Mouse (Mus musculus): ENCODE results near the gene Insr.

Insr gene

GRCm38 (mm10) chr8:3275189-3275588, 4.2 kb downstream of the Insr start:
- DNase-seq (ENCODE audit: low read depth): no peak

- no peak for DNase-seq (ENCODE audit: low read depth)
Observed at GRCm38 (mm10) chr8:3273799-3274198, 5.6 kb downstream of the Insr start.

- peak; percentile 34 for DNase-seq (ENCODE audit: low read depth)
Observed at GRCm38 (mm10) chr8:3267449-3267761, 12.0 kb downstream of the Insr start.

- no peak for DNase-seq (ENCODE audit: low read depth)
Observed at GRCm38 (mm10) chr8:3266686-3267448, 12.6 kb downstream of the Insr start.

GRCm38 (mm10) chr8:3265182-3265581, 14.2 kb downstream of the Insr start:
- DNase-seq (ENCODE audit: low read depth): no peak

- DNase-seq (ENCODE audit: low read depth): no peak
Observed at GRCm38 (mm10) chr8:3262779-3263178, 16.6 kb downstream of the Insr start.

GRCm38 (mm10) chr8:3261101-3261500, 18.3 kb downstream of the Insr start:
- no peak for DNase-seq (ENCODE audit: low read depth)

- DNase-seq (ENCODE audit: low read depth): peak; percentile 88
Observed at GRCm38 (mm10) chr8:3260127-3260811, 19.1 kb downstream of the Insr start.

- no peak for DNase-seq (ENCODE audit: low read depth)
Observed at GRCm38 (mm10) chr8:3256147-3256940, 23.1 kb downstream of the Insr start.

GRCm38 (mm10) chr8:3255321-3255720, 24.1 kb downstream of the Insr start:
- DNase-seq (ENCODE audit: low read depth): no peak

- DNase-seq (ENCODE audit: low read depth): peak; percentile 38
Observed at GRCm38 (mm10) chr8:3253179-3253578, 26.2 kb downstream of the Insr start.

- DNase-seq (ENCODE audit: low read depth): no peak
Observed at GRCm38 (mm10) chr8:3252665-3253064, 26.8 kb downstream of the Insr start.

GRCm38 (mm10) chr8:3251101-3251500, 28.3 kb downstream of the Insr start:
- peak; percentile 65 for DNase-seq (ENCODE audit: low read depth)

GRCm38 (mm10) chr8:3249886-3250285, 29.5 kb downstream of the Insr start:
- DNase-seq (ENCODE audit: low read depth): peak; percentile 33

GRCm38 (mm10) chr8:3248704-3249103, 30.7 kb downstream of the Insr start:
- DNase-seq (ENCODE audit: low read depth): no peak

GRCm38 (mm10) chr8:3247129-3247528, 32.3 kb downstream of the Insr start:
- DNase-seq (ENCODE audit: low read depth): peak; percentile 88

GRCm38 (mm10) chr8:3243229-3243628, 36.2 kb downstream of the Insr start:
- no peak for DNase-seq (ENCODE audit: low read depth)

GRCm38 (mm10) chr8:3240725-3241124, 38.7 kb downstream of the Insr start:
- DNase-seq (ENCODE audit: low read depth): no peak

GRCm38 (mm10) chr8:3239641-3240040, 39.8 kb downstream of the Insr start:
- DNase-seq (ENCODE audit: low read depth): no peak

- DNase-seq (ENCODE audit: low read depth): no peak
Observed at GRCm38 (mm10) chr8:3238792-3239191, 40.6 kb downstream of the Insr start.

GRCm38 (mm10) chr8:3237319-3237718, 42.1 kb downstream of the Insr start:
- no peak for DNase-seq (ENCODE audit: low read depth)

GRCm38 (mm10) chr8:3236277-3236676, 43.1 kb downstream of the Insr start:
- DNase-seq (ENCODE audit: low read depth): no peak

GRCm38 (mm10) chr8:3234569-3234968, 44.8 kb downstream of the Insr start:
- no peak for DNase-seq (ENCODE audit: low read depth)
